Mouse (Mus musculus): ENCODE measurements at regions not wholly inside any gene's neighbourhood (a gene's known extent, or its start where the extent isn't known, plus 50 kb on each side); places are given as distances from the start of the nearest gene placed in this dataset.

GRCm38 (mm10) chr3:120748513-120748912 is 423.0 kb downstream of the Rwdd3 start:
- no peak for DNase-seq (ENCODE audit: extremely low read depth, low read depth)

- DNase-seq (ENCODE audit: extremely low read depth, low read depth), result no peak
These were observed 423.8 kb downstream of the Rwdd3 start for GRCm38 (mm10) chr3:120747678-120748077.

GRCm38 (mm10) chr3:120733332-120733731 is 438.2 kb downstream of the Rwdd3 start:
- no peak for DNase-seq (ENCODE audit: extremely low read depth, low read depth)

- no peak for DNase-seq (ENCODE audit: extremely low read depth, low read depth)
These were observed 439.1 kb downstream of the Rwdd3 start for GRCm38 (mm10) chr3:120732391-120732790.

GRCm38 (mm10) chr3:120731287-120731686 is 440.2 kb downstream of the Rwdd3 start:
- no peak for DNase-seq (ENCODE audit: extremely low read depth, low read depth)

- no peak for DNase-seq (ENCODE audit: extremely low read depth, low read depth)
These were observed 441.3 kb downstream of the Rwdd3 start for GRCm38 (mm10) chr3:120730225-120730624.

- no peak for DNase-seq (ENCODE audit: extremely low read depth, low read depth)
These were observed 441.8 kb downstream of the Rwdd3 start for GRCm38 (mm10) chr3:120729671-120730070.

- DNase-seq (ENCODE audit: extremely low read depth, low read depth), result no peak
These were observed 486.3 kb downstream of the Rwdd3 start for GRCm38 (mm10) chr3:120685227-120685626.

GRCm38 (mm10) chr3:120675906-120676305 is 495.6 kb downstream of the Rwdd3 start:
- DNase-seq (ENCODE audit: extremely low read depth, low read depth), result no peak

- DNase-seq (ENCODE audit: extremely low read depth, low read depth), result no peak
These were observed 502.8 kb downstream of the Rwdd3 start for GRCm38 (mm10) chr3:120668654-120669053.

- no peak for DNase-seq (ENCODE audit: extremely low read depth, low read depth)
These were observed 509.0 kb downstream of the Rwdd3 start for GRCm38 (mm10) chr3:120662521-120662920.

- no peak for DNase-seq (ENCODE audit: extremely low read depth, low read depth)
These were observed 510.7 kb downstream of the Rwdd3 start for GRCm38 (mm10) chr3:120660776-120661175.

- no peak for DNase-seq (ENCODE audit: extremely low read depth, low read depth)
These were observed 522.2 kb downstream of the Rwdd3 start for GRCm38 (mm10) chr3:120649047-120649868.

GRCm38 (mm10) chr3:120648391-120648790 is 523.1 kb downstream of the Rwdd3 start:
- no peak for DNase-seq (ENCODE audit: extremely low read depth, low read depth)

GRCm38 (mm10) chr3:120636669-120637305 is 534.7 kb downstream of the Rwdd3 start:
- DNase-seq (ENCODE audit: extremely low read depth, low read depth), result no peak

- no peak for DNase-seq (ENCODE audit: extremely low read depth, low read depth)
These were observed 553.1 kb downstream of the Rwdd3 start for GRCm38 (mm10) chr3:120618358-120618757.

GRCm38 (mm10) chr3:120594226-120594625 is 577.3 kb downstream of the Rwdd3 start:
- DNase-seq (ENCODE audit: extremely low read depth, low read depth), result no peak

GRCm38 (mm10) chr3:120591183-120591582 is 580.3 kb downstream of the Rwdd3 start:
- no peak for DNase-seq (ENCODE audit: extremely low read depth, low read depth)

- no peak for DNase-seq (ENCODE audit: extremely low read depth, low read depth)
These were observed 600.6 kb downstream of the Rwdd3 start for GRCm38 (mm10) chr3:120570806-120571425.

GRCm38 (mm10) chr3:120541556-120542476 is 629.7 kb downstream of the Rwdd3 start:
- no peak for DNase-seq (ENCODE audit: extremely low read depth, low read depth)

GRCm38 (mm10) chr3:120533901-120534300 is 637.6 kb downstream of the Rwdd3 start:
- no peak for DNase-seq (ENCODE audit: extremely low read depth, low read depth)
